Mouse (Mus musculus) liver, embryonic 14.5 days (tissue): ENCODE measurements around the gene Reep6. TPM values are rescaled to one million over a fixed set of nuclear protein-coding genes. Genes with fewer than 3 reads are reported as not detected.

ENCODE experiments used
- ATAC-seq: fragments of 200-750 bp; cut with Nextera tagmentation; 2 replicates; pipeline ENCODE4 v1.8.0; 2017; ENCODE audit warnings: moderate number of reproducible peaks, mild to moderate bottlenecking, moderate library complexity; ENCODE audit not compliant: insufficient read depth
- DNase-seq, 3 experiments: peaks; one replicate each; pipeline ENCODE4 v3.0.0-alpha.2; 2012 to 2013; ENCODE audit warnings: low read depth in 3 of 3, low spot score in 3 of 3
- H3K27ac ChIP-seq: fragments of 300-500 bp; sonication (generic); 2 replicates; pipeline ENCODE4 v1.5.1; 2014; ENCODE audit warnings: moderate library complexity, mild to moderate bottlenecking, control low read depth, inconsistent platforms
- H3K27me3 ChIP-seq: fragments of 300-500 bp; sonication (generic); 2 replicates; pipeline ENCODE4 v1.6.1; 2014; ENCODE audit warnings: mild to moderate bottlenecking, low read length, moderate library complexity; ENCODE audit not compliant: control insufficient read depth, insufficient read depth
- H3K36me3 ChIP-seq: fragments of 300-500 bp; sonication (generic); replicated peaks from 2 replicates; pipeline ENCODE4 v1.6.1; 2014; ENCODE audit warnings: low read depth; ENCODE audit not compliant: control insufficient read depth, insufficient read depth
- H3K4me1 ChIP-seq, 2 experiments: fragments of 200-500 bp in 1 of 2; fragments of 300-500 bp in 1 of 2; sonication (generic) in 1 of 2; replicated peaks; 2 replicates each; pipeline ENCODE4 v1.6.1; 2012 to 2014; ENCODE audit warnings: antibody characterized with exemption in 1 of 2, inconsistent platforms in 1 of 2, low read length in 1 of 2; ENCODE audit not compliant: control insufficient read depth in 2 of 2, insufficient read depth in 2 of 2
- H3K4me2 ChIP-seq: fragments of 300-500 bp; sonication (generic); 2 replicates; pipeline ENCODE4 v1.6.1; 2014; ENCODE audit warnings: low read depth, mild to moderate bottlenecking, control low read depth, moderate library complexity
- H3K4me3 ChIP-seq, 2 experiments: fragments of 200-500 bp in 1 of 2; fragments of 300-500 bp in 1 of 2; sonication (generic) in 1 of 2; 2 replicates each; pipeline ENCODE4 v1.5.1; 2012 to 2014; ENCODE audit warnings: low read depth in 2 of 2, low read length in 2 of 2, mild to moderate bottlenecking in 2 of 2, control low read depth in 1 of 2, inconsistent platforms in 1 of 2, moderate library complexity in 1 of 2; ENCODE audit not compliant: insufficient read depth in 1 of 2
- H3K9ac ChIP-seq: fragments of 300-500 bp; sonication (generic); replicated peaks from 2 replicates; pipeline ENCODE4 v1.6.1; 2014; ENCODE audit warnings: mild to moderate bottlenecking, control low read depth, moderate library complexity
- H3K9me3 ChIP-seq: fragments of 300-500 bp; sonication (generic); 2 replicates; pipeline ENCODE4 v1.6.1; 2016; ENCODE audit warnings: low read length, mixed read lengths; ENCODE audit not compliant: control insufficient read depth
- CTCF ChIP-seq: IDR thresholded peaks from 2 replicates; pipeline ENCODE4 v1.5.1; 2016; ENCODE audit warnings: antibody characterized with exemption, low read depth, control low read depth
- EP300 ChIP-seq: IDR thresholded peaks from 2 replicates; pipeline ENCODE4 v1.6.1; 2016; ENCODE audit warnings: antibody characterized with exemption, low read depth
- WGBS: fragments of 180-500 bp; shearing (Covaris S2); extraction: QIAGEN DNeasy Blood & Tissue Kit; methylation state at CpG from one replicate; pipeline ENCODE4 v1.1.7; 2014; ENCODE audit not compliant: insufficient replicate concordance; 5-methylcytosine and 5-hydroxymethylcytosine counted together
- polyA plus RNA-seq, 2 experiments: library from polyadenylated mRNA; depleted of rRNA in 1 of 2; stranded (reverse) in 1 of 2; unstranded in 1 of 2; fragments of >200 nt; fragmentation: Nextera tagmentation in 1 of 2; extraction: Ambion mirVana in 1 of 2; gene quantifications; 2 replicates each; pipeline versions ENCODE4 v1.2.1 to v1.2.3; 2012 to 2014

Reep6 gene
- polyA plus RNA-seq, 2 experiments = 23.6 to 55.3 TPM

GRCm38 (mm10) chr10:80285222-80286070, 44.3 kb upstream of the Reep6 start:
- Histone ChIP-seq H3K9me3 (no peaks in the 10 kb centered on the region), H3K4me3 (no peak overlapping the region), H3K4me2 (no peak overlapping the region), H3K9ac (no peak overlapping the region), H3K4me1 (no peaks in the 10 kb centered on the region), H3K27ac (no peak overlapping the region), H3K27me3 (no peaks in the 10 kb centered on the region), H3K36me3 (peaks cover 65% of the 10 kb centered on the region)
- ATAC-seq (no peak), DNase-seq (no peak)
- TF ChIP-seq EP300 (no peak), CTCF (no peak)
- WGBS = 79% methylated on average over 10 of the region's 15 CpGs

DNA sequence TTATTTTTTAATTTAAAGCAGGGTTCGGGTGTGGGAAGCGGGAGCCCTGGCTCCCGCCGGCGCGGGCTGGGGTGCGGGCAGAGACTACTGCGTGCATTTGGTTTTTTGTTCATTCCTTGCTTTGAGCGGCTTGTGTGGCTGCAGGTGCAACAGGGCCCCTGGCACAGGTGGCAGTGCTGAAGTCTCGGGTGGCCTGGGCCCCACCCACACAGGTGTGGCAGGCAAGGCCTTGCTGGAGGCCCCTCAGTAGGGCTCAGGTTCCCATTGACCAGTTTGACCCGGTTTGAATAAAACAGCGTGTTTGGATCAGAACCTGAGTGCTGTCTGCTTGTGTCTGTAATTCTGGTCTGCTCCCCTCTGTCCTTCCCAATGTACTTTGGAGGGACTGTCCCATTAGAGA, 41.7 kb upstream of the Reep6 start:
- Histone ChIP-seq H3K9ac (no peak overlapping the region), H3K27me3 (no peaks in the 10 kb centered on the region), H3K27ac (no peak overlapping the region), H3K4me3 (no peak overlapping the region), H3K9me3 (no peaks in the 10 kb centered on the region), H3K36me3 (peaks cover 44% of the 10 kb centered on the region), H3K4me2 (no peak overlapping the region), H3K4me1 (peaks cover 4% of the 10 kb centered on the region in 2 experiments)
- DNase-seq = no peak
- no peak for ATAC-seq
- 89% methylated on average over 12 of the region's 12 CpGs for WGBS
- TF ChIP-seq EP300 (no peak), CTCF (no peak)

GRCm38 (mm10) chr10:80288657-80289056, 41.1 kb upstream of the Reep6 start:
- DNase-seq (no peak), ATAC-seq (no peak)
- H3K4me3 ChIP-seq = no peak overlapping the region
- peaks cover 6 to 7% of the 10 kb centered on the region in 2 experiments for H3K4me1 ChIP-seq
- H3K27ac ChIP-seq = no peak overlapping the region
- 72% methylated on average over 8 of the region's 8 CpGs for WGBS
- H3K9ac ChIP-seq = no peak overlapping the region
- H3K4me2 ChIP-seq = no peak overlapping the region
- no peak for TF ChIP-seq EP300
- peak; percentile 48 for TF ChIP-seq CTCF
- H3K27me3 ChIP-seq = no peaks in the 10 kb centered on the region
- peaks cover 43% of the 10 kb centered on the region for H3K36me3 ChIP-seq
- H3K9me3 ChIP-seq = no peaks in the 10 kb centered on the region

DNA sequence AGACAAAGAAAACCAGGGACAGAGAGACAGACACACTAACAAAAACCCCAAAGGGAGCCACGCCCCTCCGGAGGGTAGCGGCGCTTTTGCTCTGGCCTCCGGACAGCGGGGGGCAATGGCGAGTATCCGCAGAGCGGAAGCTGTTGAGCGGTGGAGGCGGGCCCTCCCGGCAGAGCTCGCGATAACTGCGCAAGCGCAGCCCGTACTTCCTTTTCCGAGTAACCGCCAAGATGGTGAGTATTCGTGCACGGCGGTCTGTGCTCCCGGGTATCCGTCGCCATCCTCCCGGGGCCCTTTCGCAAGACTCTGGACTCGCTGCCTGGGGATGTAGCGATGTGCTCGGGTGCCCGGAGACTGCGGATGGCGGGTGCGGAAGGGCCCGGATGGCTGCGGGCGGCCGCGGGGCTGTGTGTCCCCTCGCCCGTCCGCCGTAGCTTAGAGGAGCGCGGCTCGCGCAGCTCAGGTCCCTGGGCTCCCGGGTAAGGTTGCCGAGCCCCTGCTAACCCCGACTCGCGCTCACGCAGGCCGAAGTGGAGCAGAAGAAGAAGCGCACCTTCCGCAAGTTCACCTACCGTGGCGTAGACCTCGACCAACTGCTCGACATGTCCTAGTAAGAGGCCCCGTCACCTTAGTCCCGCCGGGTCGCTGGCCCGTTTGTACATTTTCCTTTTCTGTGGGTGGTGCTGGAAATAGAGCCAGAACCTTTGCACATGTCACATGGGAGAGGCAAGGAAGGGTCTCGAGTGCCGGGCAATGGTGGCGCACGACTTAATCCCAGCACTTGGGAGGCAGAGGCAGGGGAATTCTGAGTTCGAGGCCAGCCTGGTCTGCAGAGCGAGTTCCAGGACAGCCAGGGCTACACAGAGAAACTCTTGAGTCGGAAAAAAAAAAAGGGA, 37.3 kb upstream of the Reep6 start, which contains the start of gene Rps15:
Gene Rps15, plus strand, starts transcription at position 203 of the 896 bp plus-strand sequence.
- peak; percentile 84 for ATAC-seq
- WGBS = under 1% methylated on average over 72 of the region's 72 CpGs
- peak; percentile 89 to 92 (median 91) for DNase-seq
- TF ChIP-seq EP300 = peak; percentile 14; the same call in 1 of the 2 replicates
- TF ChIP-seq CTCF = peak; percentile 93
- Histone ChIP-seq H3K4me2 (peak within 1 kb of the TSS; percentile 84), H3K9ac (peak within 1 kb of the TSS; percentile 99), H3K4me3 (peak within 1 kb of the TSS; percentile 87 to 91), H3K9me3 (no peaks in the 10 kb centered on the region), H3K4me1 (peaks cover 9 to 19% of the 10 kb centered on the region in 2 experiments), H3K36me3 (peaks cover 21% of the 10 kb centered on the region), H3K27me3 (peaks cover 7% of the 10 kb centered on the region; the same call in 1 of the 2 replicates), H3K27ac (peak within 1 kb of the TSS; percentile 79)
